Mouse (Mus musculus) midbrain, embryonic 12.5 days (tissue): ENCODE results near the gene Kdm2a. TPM values are rescaled to one million over a fixed set of nuclear protein-coding genes. Genes with fewer than 3 reads are reported as not detected.
A peak's percentile ranks its signal among the peaks of the same experiment; 100 is the strongest.
"Not testable (repeated sequence)": the region's sequence is repeated elsewhere in the genome, so short reads cannot be mapped to it uniquely, and the experiment has no call there.

Experiments used
- ATAC-seq: fragments of 200-750 bp; cut with Nextera tagmentation; 2 replicates; pipeline ENCODE4 v1.8.0; 2017; ENCODE audit warnings: low read depth, moderate TSS enrichment, moderate library complexity; ENCODE audit not compliant: low FRiP score
- H3K27ac ChIP-seq: fragments of 300-500 bp; sonication (generic); replicated peaks from 2 replicates; pipeline ENCODE4 v1.5.1; 2016; ENCODE audit warnings: mild to moderate bottlenecking
- H3K27me3 ChIP-seq: fragments of 300-500 bp; sonication (generic); 2 replicates; pipeline ENCODE4 v1.6.1; 2016; ENCODE audit warnings: mild to moderate bottlenecking
- H3K36me3 ChIP-seq: fragments of 300-500 bp; sonication (generic); 2 replicates; pipeline ENCODE4 v1.6.1; 2016
- H3K4me1 ChIP-seq: fragments of 300-500 bp; sonication (generic); 2 replicates; pipeline ENCODE4 v1.6.1; 2016
- H3K4me2 ChIP-seq: fragments of 300-500 bp; sonication (generic); replicated peaks from 2 replicates; pipeline ENCODE4 v1.6.1; 2016; ENCODE audit warnings: mild to moderate bottlenecking, moderate library complexity
- H3K4me3 ChIP-seq: fragments of 300-500 bp; sonication (generic); 2 replicates; pipeline ENCODE4 v1.5.1; 2016; ENCODE audit warnings: mild to moderate bottlenecking
- H3K9ac ChIP-seq: fragments of 300-500 bp; sonication (generic); replicated peaks from 2 replicates; pipeline ENCODE4 v1.6.1; 2016; ENCODE audit warnings: mild to moderate bottlenecking, moderate library complexity
- H3K9me3 ChIP-seq: fragments of 300-500 bp; sonication (generic); 2 replicates; pipeline ENCODE4 v1.6.1; 2016; ENCODE audit warnings: mild to moderate bottlenecking
- WGBS: fragments of 180-500 bp; shearing (Covaris S2); methylation state at CpG from one replicate; pipeline ENCODE4 v1.1.7; 2016; 5-methylcytosine and 5-hydroxymethylcytosine counted together
- polyA plus RNA-seq: library from polyadenylated mRNA; unstranded; fragments of >200 nt; fragmentation: Nextera tagmentation; extraction: Ambion mirVana; gene quantifications from 2 replicates; pipeline ENCODE4 v1.2.1, GENCODE M21; 2016

Gene Kdm2a
- polyA plus RNA-seq, 1 experiment from 2014 or later, result 58.0 TPM

DNA sequence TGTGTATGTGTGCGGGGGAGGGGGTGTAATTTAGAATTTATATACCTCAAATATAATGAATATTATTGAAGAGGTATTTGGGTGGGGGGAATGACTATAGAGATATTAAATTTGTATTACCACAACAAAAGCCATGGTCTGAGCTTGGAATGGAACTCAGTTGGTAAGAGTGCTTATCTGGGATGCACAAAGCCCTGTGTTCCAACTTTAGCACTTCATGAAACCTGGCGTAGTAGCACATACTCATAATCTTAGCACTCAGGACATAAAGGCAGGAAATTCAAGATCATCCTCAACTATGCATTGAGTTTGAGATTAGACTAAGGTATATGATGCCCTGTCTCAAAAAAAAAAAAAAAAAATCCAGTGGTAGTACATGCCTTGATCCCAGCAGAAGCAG is 6.8 kb upstream of the Kdm2a start:
- H3K27ac ChIP-seq, result no peak overlapping the region
- no peak overlapping the region for H3K4me3 ChIP-seq
- H3K4me1 ChIP-seq, result no peaks in the 10 kb centered on the region
- H3K36me3 ChIP-seq, result no peaks in the 10 kb centered on the region
- H3K9me3 ChIP-seq, result no peaks in the 10 kb centered on the region
- no peaks in the 10 kb centered on the region for H3K27me3 ChIP-seq
- H3K4me2 ChIP-seq, result no peak overlapping the region
- ATAC-seq, result no peak
- no peak overlapping the region for H3K9ac ChIP-seq
- 93% methylated on average over 2 of the region's 2 CpGs for WGBS

DNA sequence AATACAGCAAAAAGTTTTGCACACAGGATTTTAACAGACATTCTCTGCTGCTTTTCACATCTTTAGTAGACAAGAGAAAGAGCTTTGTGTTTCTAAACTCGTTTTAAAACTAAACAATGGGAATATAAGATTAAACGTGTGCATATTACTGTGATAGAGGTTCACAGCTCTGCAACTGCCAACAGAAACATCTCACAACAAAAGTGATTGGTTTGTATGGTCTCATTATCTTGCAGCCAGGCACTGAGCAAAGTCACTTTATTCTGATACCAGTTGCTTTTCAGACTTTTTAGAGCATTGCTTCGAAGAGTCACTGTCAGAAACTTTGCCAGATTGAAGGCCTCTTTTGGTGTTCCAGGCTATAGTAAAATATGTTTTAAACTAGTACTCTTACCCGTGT is 874 bp upstream of the Kdm2a start:
- 75% methylated on average over 4 of the region's 4 CpGs for WGBS
- Histone ChIP-seq H3K4me3 (no peak overlapping the region), H3K9me3 (no peaks in the 10 kb centered on the region)

DNA sequence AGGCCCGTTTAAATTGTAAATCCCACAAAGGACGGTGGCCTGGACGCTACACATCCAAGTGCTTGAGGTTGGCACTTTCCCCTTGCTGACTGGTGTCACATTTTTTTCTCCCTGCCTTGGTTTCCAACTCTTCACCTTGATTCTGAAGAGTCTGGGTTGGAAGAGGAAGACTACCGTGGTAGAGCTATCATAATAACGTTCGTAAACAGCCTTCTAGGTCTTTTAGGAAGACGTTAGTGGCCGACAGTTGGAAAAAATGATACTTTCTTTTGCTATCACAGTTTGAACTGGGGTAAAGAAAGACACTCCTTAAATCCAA is 504 bp upstream of the Kdm2a start:
- peak overlapping the region; percentile 97 for H3K27ac ChIP-seq
- peak overlapping the region; percentile 77 for H3K4me2 ChIP-seq
- 22% methylated on average over 8 of the region's 8 CpGs for WGBS
- no peak for ATAC-seq
- peak overlapping the region; percentile 99 for H3K4me3 ChIP-seq
- no peaks in the 10 kb centered on the region for H3K36me3 ChIP-seq
- H3K27me3 ChIP-seq, result 0 out of 2 replicates have a peak, but pooled peaks cover 7% of the 10 kb centered on the region
- no peaks in the 10 kb centered on the region for H3K9me3 ChIP-seq
- peak overlapping the region; percentile 100 for H3K9ac ChIP-seq
- peaks cover 20% of the 10 kb centered on the region for H3K4me1 ChIP-seq

More for the DNA sequence above, 874 bp upstream of the Kdm2a start:
- Histone ChIP-seq H3K27me3 (0 out of 2 replicates have a peak, but pooled peaks cover 7% of the 10 kb centered on the region), H3K36me3 (no peaks in the 10 kb centered on the region), H3K9ac (no peak overlapping the region), H3K4me2 (no peak overlapping the region), H3K27ac (no peak overlapping the region), H3K4me1 (peaks cover 18% of the 10 kb centered on the region)
- ATAC-seq, result no peak

DNA sequence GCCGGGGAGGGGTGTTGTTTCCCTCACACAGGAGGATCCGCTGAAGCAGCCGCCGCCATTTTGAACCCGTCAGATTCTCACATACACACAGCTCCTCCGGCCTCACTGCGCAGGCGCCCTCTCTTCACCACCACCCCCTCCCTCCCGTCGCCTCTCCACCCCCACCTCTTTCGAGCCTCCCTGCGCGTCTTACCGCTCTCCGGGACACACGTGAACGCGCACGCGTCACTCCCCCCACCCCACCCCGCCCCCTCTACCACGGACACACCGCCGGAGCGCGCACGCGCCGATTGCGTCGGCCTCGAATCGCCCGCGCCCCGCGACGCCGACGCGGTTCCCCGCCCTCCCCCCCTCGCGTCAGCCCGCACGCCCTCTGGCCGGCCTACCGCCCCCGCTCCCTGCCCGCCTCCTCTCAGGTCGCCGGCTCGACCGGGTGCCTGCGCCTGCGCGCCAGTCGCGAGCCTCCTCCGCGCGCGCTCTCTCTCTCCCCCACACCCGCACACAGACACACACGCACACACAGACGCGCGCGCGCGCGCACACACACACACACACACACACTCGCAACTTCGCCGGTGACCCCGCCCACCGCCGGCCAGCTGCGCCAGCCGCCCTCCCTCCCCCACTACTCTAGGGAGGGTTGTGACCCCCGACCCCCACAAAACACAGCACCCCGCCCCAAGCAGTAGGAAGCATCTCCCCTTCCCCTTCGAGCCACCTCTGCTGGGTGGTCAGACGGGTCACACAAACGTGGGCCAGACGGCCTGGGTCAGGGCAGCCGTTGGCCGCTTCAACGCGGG is 887 bp downstream of the Kdm2a start:
- peak overlapping the region; percentile 100 for H3K9ac ChIP-seq
- H3K4me3 ChIP-seq, result peak overlapping the region; percentile 99
- H3K27ac ChIP-seq, result peak overlapping the region; percentile 97
- H3K27me3 ChIP-seq, result 0 out of 2 replicates have a peak, but pooled peaks cover 7% of the 10 kb centered on the region
- H3K4me2 ChIP-seq, result peak overlapping the region; percentile 93
- H3K36me3 ChIP-seq, result peaks cover 2% of the 10 kb centered on the region; the same call in 1 of the 2 replicates
- no peaks in the 10 kb centered on the region for H3K9me3 ChIP-seq
- under 1% methylated on average over 27 of the region's 90 CpGs for WGBS
- peak; percentile 90 for ATAC-seq
- H3K4me1 ChIP-seq, result peaks cover 28% of the 10 kb centered on the region

DNA sequence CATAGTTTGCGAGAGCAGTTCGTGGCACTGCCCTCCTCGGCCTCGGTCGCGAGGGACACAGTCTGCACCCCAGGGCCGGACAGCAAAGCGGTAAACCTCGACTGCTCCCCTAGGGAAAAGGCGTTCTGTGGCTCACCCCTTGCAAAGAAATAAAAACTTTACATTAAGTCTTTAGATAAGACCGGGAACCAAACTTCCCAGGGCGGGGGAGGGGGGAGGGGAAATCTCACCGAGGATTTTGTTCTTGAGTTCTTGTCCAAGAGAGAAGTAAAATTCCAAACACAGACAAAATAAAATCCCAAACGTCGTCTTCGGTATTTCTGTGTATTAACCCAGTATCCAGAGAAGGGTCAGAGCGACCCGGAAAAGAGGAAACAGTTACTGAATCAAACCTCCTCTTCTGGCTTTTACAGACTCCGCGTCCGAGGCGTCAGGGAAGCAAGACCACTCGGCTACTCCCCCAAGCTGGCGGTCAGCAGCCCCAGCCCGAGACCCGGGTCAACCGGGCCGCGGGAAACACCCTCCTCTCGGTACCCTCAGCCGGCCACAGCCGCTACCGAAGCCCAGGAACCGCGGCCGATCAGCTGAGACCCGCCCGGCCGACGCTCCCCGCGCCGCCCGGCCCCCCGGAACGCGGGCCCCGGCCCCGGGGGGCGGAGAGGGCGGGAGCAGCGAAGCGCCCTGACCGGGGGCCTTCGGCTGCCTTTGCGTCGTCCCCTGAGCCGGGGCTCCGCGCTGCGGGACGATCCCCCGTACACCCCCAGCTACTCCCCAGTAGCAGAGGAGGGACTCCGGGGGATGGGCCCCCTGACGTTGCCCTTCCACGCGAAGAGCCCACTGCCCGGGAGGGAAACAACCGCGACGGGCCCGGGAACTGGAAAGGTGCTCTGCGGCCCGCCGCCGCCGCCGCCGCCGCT is 1.7 kb downstream of the Kdm2a start:
- peaks cover 28% of the 10 kb centered on the region for H3K4me1 ChIP-seq
- H3K4me3 ChIP-seq, result peak overlapping the region; percentile 99
- H3K4me2 ChIP-seq, result peak overlapping the region; percentile 93
- under 1% methylated on average over 77 of the region's 80 CpGs for WGBS
- peak overlapping the region; percentile 100 for H3K9ac ChIP-seq
- H3K9me3 ChIP-seq, result no peaks in the 10 kb centered on the region
- peak overlapping the region; percentile 97 for H3K27ac ChIP-seq
- 0 out of 2 replicates have a peak, but pooled peaks cover 7% of the 10 kb centered on the region for H3K27me3 ChIP-seq
- peak; percentile 59 for ATAC-seq
- peaks cover 8% of the 10 kb centered on the region; the same call in 1 of the 2 replicates for H3K36me3 ChIP-seq

DNA sequence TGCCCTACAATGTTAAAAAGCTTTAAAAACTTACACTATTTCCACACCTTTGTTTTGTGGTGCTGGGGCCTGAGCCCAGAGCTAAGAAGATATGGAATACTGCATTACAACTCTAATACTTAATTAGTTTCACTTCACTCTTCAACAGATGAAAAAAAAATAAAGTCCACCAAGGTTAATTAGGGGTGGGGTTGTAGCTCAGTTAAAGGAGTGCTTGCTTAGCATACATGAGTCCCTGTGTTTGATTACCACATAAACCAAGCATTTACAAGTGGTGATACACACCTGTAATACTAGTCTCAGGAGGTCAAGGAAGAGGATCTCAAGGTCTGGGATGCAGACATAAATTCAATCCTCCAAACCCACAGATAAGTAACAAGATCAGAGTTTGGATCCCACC is 10.8 kb downstream of the Kdm2a start:
- Histone ChIP-seq H3K4me3 (no peak overlapping the region), H3K9ac (no peak overlapping the region), H3K27me3 (no peaks in the 10 kb centered on the region), H3K4me1 (no peaks in the 10 kb centered on the region; the same call in 1 of the 2 replicates), H3K36me3 (peaks cover 12% of the 10 kb centered on the region), H3K27ac (no peak overlapping the region), H3K9me3 (no peaks in the 10 kb centered on the region), H3K4me2 (no peak overlapping the region)
- no peak for ATAC-seq

DNA sequence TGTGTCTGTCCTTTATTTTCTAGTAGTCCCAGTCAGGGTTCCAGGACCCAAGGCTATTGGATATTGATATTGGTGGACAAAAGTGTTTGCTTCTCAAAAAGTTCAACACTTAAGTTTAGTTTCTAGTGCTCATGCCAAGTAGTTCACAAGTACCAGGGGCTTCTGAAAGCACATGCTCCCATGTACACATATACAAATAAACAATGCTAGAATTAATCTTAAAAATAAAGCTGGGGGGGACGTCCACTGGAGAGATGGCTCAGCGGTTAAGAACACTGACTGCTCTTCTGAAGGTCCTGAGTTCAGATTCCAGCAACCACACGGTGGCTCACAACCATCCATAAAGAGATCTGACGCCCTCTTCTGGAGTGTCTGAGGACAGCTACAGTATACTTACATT is 13.1 kb downstream of the Kdm2a start:
- H3K36me3 ChIP-seq, result peaks cover 6% of the 10 kb centered on the region
- H3K9me3 ChIP-seq, result no peaks in the 10 kb centered on the region
- WGBS, result 87% methylated on average over 4 of the region's 4 CpGs
- no peaks in the 10 kb centered on the region for H3K27me3 ChIP-seq
- H3K4me1 ChIP-seq, result no peaks in the 10 kb centered on the region
- no peak overlapping the region for H3K27ac ChIP-seq
- H3K9ac ChIP-seq, result no peak overlapping the region
- H3K4me3 ChIP-seq, result no peak overlapping the region
- no peak for ATAC-seq
- H3K4me2 ChIP-seq, result no peak overlapping the region

DNA sequence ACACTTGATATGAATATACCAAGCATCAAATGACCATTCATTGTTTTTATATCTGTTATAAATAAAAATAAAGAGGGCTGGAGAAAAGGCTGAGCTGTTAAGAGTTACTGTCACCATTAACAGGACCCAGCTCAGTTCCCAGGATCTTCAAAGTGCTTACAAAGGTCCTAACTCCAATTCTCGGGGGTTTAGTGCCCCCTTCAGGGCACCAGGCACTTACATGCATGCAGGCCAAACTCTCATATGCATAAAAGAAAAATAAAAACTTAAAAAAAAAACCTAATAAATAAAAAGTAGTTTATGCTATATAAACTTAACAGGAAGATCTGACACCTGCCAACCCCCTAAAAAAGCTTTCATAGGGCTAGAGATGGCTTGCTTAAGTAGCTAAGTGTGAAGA is 13.8 kb downstream of the Kdm2a start:
- H3K4me3 ChIP-seq, result no peak overlapping the region
- no peak for ATAC-seq
- H3K9ac ChIP-seq, result no peak overlapping the region
- H3K9me3 ChIP-seq, result no peaks in the 10 kb centered on the region
- no peaks in the 10 kb centered on the region for H3K27me3 ChIP-seq
- no peaks in the 10 kb centered on the region for H3K4me1 ChIP-seq
- H3K4me2 ChIP-seq, result no peak overlapping the region
- H3K27ac ChIP-seq, result no peak overlapping the region
- 57% methylated on average over 1 of the region's 1 CpGs for WGBS
- H3K36me3 ChIP-seq, result peaks cover 7% of the 10 kb centered on the region

DNA sequence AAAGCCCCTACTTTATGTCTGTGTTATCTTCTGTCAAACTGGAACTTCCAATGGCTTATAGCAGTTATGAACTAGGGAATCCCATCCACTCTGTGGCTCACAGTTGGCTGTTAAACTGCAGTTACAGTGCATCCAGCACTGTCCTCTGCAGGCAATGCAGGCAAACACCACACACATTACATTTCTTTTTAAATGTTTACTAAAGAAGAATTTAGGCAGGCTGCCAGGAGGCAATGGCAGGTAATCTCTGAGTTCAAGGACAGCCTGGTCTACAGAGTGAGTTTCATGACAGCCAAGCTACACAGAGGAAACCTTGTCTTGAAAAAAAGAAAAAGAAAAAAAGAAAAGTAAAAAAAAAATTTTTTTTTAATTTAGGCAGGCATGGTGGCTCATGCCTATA is 14.8 kb downstream of the Kdm2a start:
- Histone ChIP-seq H3K9ac (no peak overlapping the region), H3K4me3 (no peak overlapping the region), H3K27me3 (no peaks in the 10 kb centered on the region), H3K27ac (no peak overlapping the region), H3K36me3 (peaks cover 12% of the 10 kb centered on the region), H3K4me1 (no peaks in the 10 kb centered on the region), H3K4me2 (no peak overlapping the region), H3K9me3 (no peaks in the 10 kb centered on the region)
- no peak for ATAC-seq

DNA sequence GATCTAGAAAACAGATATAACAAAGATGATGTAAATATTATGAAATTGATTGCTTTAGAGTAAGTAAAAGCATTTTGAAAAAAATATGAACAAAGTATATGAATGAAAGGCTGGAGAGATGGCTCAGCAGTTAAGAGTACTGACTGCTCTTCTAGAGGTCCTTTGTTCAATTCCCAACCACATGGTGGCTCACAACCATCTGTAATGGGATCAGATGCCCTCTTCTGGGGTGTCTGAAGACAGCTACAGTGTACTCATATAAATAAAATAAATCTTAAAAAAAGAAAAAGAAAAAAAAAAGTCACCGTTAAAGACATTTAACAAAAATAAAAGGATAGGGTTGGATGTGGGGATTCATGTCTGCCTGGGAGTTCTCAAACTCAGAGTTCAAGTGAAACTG is 15.8 kb downstream of the Kdm2a start:
- H3K9ac ChIP-seq, H3K4me2 ChIP-seq, H3K4me1 ChIP-seq, H3K27ac ChIP-seq, ATAC-seq, H3K4me3 ChIP-seq, H3K9me3 ChIP-seq, H3K27me3 ChIP-seq: not testable (repeated sequence)
- WGBS, result 92% methylated on average over 1 of the region's 1 CpGs
- H3K36me3 ChIP-seq, result peaks cover 14% of the 10 kb centered on the region

DNA sequence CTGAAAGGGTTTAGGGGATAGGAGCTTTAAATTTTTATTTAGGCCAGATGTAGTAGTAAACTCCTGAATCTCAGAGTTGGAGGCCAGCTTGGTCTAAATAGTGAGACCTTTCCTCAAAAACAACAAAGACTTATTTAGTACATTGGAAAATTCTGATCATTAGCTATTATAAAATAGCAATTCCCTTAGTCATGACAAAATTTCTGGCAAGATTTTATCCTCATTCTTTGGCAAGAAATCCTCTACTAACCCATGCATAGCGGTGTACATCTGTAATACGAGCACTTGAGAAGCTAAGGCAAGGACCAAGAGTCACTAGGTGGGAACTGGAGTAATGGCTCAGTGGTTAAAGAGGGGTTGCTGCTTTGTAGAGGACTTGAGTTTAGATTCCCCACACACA is 27.4 kb downstream of the Kdm2a start:
- H3K4me2 ChIP-seq, result no peak overlapping the region
- no peak overlapping the region for H3K27ac ChIP-seq
- WGBS, result 93% methylated on average over 2 of the region's 2 CpGs
- H3K36me3 ChIP-seq, result no peaks in the 10 kb centered on the region
- H3K4me1 ChIP-seq, result no peaks in the 10 kb centered on the region
- H3K27me3 ChIP-seq, result no peaks in the 10 kb centered on the region
- H3K9me3 ChIP-seq, result no peaks in the 10 kb centered on the region
- no peak overlapping the region for H3K9ac ChIP-seq
- no peak for ATAC-seq
- H3K4me3 ChIP-seq, result no peak overlapping the region

DNA sequence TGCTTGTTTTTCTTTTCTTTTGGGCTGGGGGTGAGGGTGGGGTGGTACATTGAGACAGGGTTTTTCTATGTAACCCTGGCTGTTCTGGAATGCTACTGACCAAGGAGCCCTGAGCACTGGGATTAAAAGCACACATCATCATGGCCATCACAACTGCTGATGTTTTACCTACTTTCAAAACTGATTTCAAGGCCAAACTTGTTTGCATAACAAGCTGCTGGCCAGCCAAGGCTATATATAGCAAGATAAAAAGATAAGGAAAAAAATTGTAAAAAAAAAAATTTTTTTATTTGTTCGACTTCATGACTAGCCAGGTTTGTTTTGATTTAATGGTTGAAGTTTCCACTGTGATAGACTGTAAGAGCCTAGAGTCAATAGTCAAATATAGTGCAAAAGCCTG is 27.8 kb downstream of the Kdm2a start:
- H3K4me1 ChIP-seq, result no peaks in the 10 kb centered on the region
- no peak overlapping the region for H3K27ac ChIP-seq
- WGBS, result 96% methylated on average over 1 of the region's 1 CpGs
- no peak overlapping the region for H3K4me2 ChIP-seq
- no peak overlapping the region for H3K4me3 ChIP-seq
- no peaks in the 10 kb centered on the region for H3K36me3 ChIP-seq
- ATAC-seq, result no peak
- H3K9ac ChIP-seq, result no peak overlapping the region
- no peaks in the 10 kb centered on the region for H3K27me3 ChIP-seq
- H3K9me3 ChIP-seq, result no peaks in the 10 kb centered on the region
